ENCODE assay signal across 8 mouse cellular contexts in genomic region chr3:45380811-45381761, GRCm38 (mm10). TPM values are rescaled to one million over a fixed set of nuclear protein-coding genes. Genes with fewer than 3 reads are reported as not detected.
DNase-seq lines count a peak whose midpoint lies in the region; ATAC-seq lines count a peak whose summit lies in the region.

No protein-coding gene starts in this region.

- peak overlapping the region; percentile 46 for H3K27ac ChIP-seq in forebrain, embryonic 15.5 days (replicated peaks)
- no peak overlapping the region for H3K27ac ChIP-seq in neural tube, embryonic 11.5 days (ENCODE audit: low read depth, low read length)

- DNase-seq in layer of hippocampus, postnatal 10 days (ENCODE audit: low spot score in 2 of 2) = peak; percentile 41 to 62
- DNase-seq in layer of hippocampus, adult 9-11 months = no peak
- peak; percentile 22 to 29 for DNase-seq in cerebellum, postnatal 36 days
- DNase-seq in left cerebral cortex, postnatal 14 days (ENCODE audit: low spot score in 2 of 2) = peak; percentile 49 to 52
- DNase-seq in neural tube, embryonic 11.5 days (ENCODE audit: low spot score) = peak; percentile 61
- DNase-seq in spleen, postnatal 4 days (ENCODE audit: low spot score in 2 of 2) = no peak
- no peak for DNase-seq in frontal cortex, postnatal 25 days (ENCODE audit: low spot score in 2 of 2)

- WGBS in forebrain, embryonic 15.5 days = under 1% methylated on average over 82 of the region's 82 CpGs
- WGBS in neural tube, embryonic 11.5 days = under 1% methylated on average over 82 of the region's 82 CpGs

- no peaks in the 10 kb centered on the region for H3K27me3 ChIP-seq in forebrain, embryonic 15.5 days
- H3K27me3 ChIP-seq in neural tube, embryonic 11.5 days (ENCODE audit: control insufficient read depth, insufficient read depth, low read length) = peaks cover 21% of the 10 kb centered on the region

- peak overlapping the region; percentile 80 for H3K4me2 ChIP-seq in forebrain, embryonic 15.5 days (replicated peaks)
- peak overlapping the region; percentile 97 for H3K4me2 ChIP-seq in neural tube, embryonic 11.5 days (ENCODE audit: low read depth)

- peaks cover 38% of the 10 kb centered on the region for H3K4me1 ChIP-seq in forebrain, embryonic 15.5 days
- H3K4me1 ChIP-seq in neural tube, embryonic 11.5 days (ENCODE audit: control insufficient read depth, insufficient read depth, low read length) = peaks cover 5% of the 10 kb centered on the region

- H3K36me3 ChIP-seq in forebrain, embryonic 15.5 days = no peaks in the 10 kb centered on the region
- no peaks in the 10 kb centered on the region for H3K36me3 ChIP-seq in neural tube, embryonic 11.5 days (ENCODE audit: control insufficient read depth, insufficient read depth, low read length)

- peak overlapping the region; percentile 73 for H3K9ac ChIP-seq in forebrain, embryonic 15.5 days (replicated peaks)
- H3K9ac ChIP-seq in neural tube, embryonic 11.5 days (ENCODE audit: low read length) = peak overlapping the region; percentile 40

- intact Hi-C loops in left cerebral cortex, postnatal 14 days (cut with DNase I) = no loop called here

- H3K4me3 ChIP-seq in forebrain, embryonic 15.5 days = peak overlapping the region; percentile 57
- H3K4me3 ChIP-seq in neural tube, embryonic 11.5 days (ENCODE audit: low read depth, low read length) = peak overlapping the region; percentile 49

- no peak for ATAC-seq in forebrain, embryonic 15.5 days (replicated peaks)
- peak; percentile 3 for ATAC-seq in neural tube, embryonic 11.5 days (ENCODE audit: insufficient read depth, low FRiP score, low TSS enrichment)

- no peaks in the 10 kb centered on the region for H3K9me3 ChIP-seq in forebrain, embryonic 15.5 days
- no peaks in the 10 kb centered on the region for H3K9me3 ChIP-seq in neural tube, embryonic 11.5 days (ENCODE audit: control insufficient read depth, low read length)

RNA-seq across cellular contexts. Expression of gene Pcdh10, which starts 2.9 kb away (rescaled TPM):
- total RNA-seq in layer of hippocampus, postnatal 10 days (2021) = 100 to 1,000 TPM; 113 to 132 TPM
- polyA plus RNA-seq in forebrain, embryonic 15.5 days (2015; fragmentation: Nextera tagmentation; extraction: Ambion mirVana) = 12.5 and 13.8 TPM in 2 replicates
- 100 to 1,000 TPM; 206 to 214 TPM for total RNA-seq in left cerebral cortex, postnatal 14 days (2021)
- 4.7 and 5.1 TPM in 2 replicates for polyA plus RNA-seq in neural tube, embryonic 11.5 days (2014; fragmentation: Nextera tagmentation; extraction: Ambion mirVana)

Comparison
In these comparisons a context has a peak if more than half of its experiments do, and no peak if none do; other contexts are left out.
1. DNase-seq: peak in layer of hippocampus, postnatal 10 days (2 of 2), cerebellum, postnatal 36 days (2 of 2), left cerebral cortex, postnatal 14 days (2 of 2) and neural tube, embryonic 11.5 days (single experiment); none in layer of hippocampus, adult 9-11 months (single experiment), spleen, postnatal 4 days (0 of 2) and frontal cortex, postnatal 25 days (0 of 2).